Mouse (Mus musculus): ENCODE data around the gene Psma7. TPM values are rescaled to one million over a fixed set of nuclear protein-coding genes. Genes with fewer than 3 reads are reported as not detected.

Psma7 gene
- polyA plus RNA-seq, 1 experiment from 2014 or later = 693 TPM

GRCm38 (mm10) chr2:180024401-180025098 is 17.7 kb downstream of the Psma7 start, which contains the start of gene Lsm14b:
Lsm14b (plus strand) TSS chr2:180024987.
- WGBS = under 1% methylated on average over 77 of the region's 80 CpGs
- H3K9ac ChIP-seq (replicated peaks) = peak within 1 kb of the TSS; percentile 95
- peak within 1 kb of the TSS; percentile 94 for H3K27ac ChIP-seq
- peak; percentile 89 for ATAC-seq (ENCODE audit: insufficient number of reproducible peaks, insufficient read depth, low FRiP score, low TSS enrichment, low read depth)
- peaks cover 46% of the 10 kb centered on the region for H3K4me1 ChIP-seq (replicated peaks)
- no peaks in the 10 kb centered on the region for H3K9me3 ChIP-seq
- H3K4me2 ChIP-seq = peak within 1 kb of the TSS; percentile 91
- peak within 1 kb of the TSS; percentile 98 for H3K4me3 ChIP-seq (replicated peaks)
- H3K36me3 ChIP-seq = peaks cover 26% of the 10 kb centered on the region
- H3K27me3 ChIP-seq = peaks cover 40% of the 10 kb centered on the region

GRCm38 (mm10) chr2:180022751-180023150 is 19.5 kb downstream of the Psma7 start:
- Histone ChIP-seq H3K27me3 (peaks cover 43% of the 10 kb centered on the region), H3K9me3 (no peaks in the 10 kb centered on the region), H3K27ac (no peak overlapping the region), H3K9ac (replicated peaks) (no peak overlapping the region), H3K4me3 (replicated peaks) (no peak overlapping the region), H3K4me2 (no peak overlapping the region), H3K4me1 (replicated peaks) (peaks cover 49% of the 10 kb centered on the region), H3K36me3 (peaks cover 8% of the 10 kb centered on the region)
- 48% methylated on average over 6 of the region's 6 CpGs for WGBS
- ATAC-seq (ENCODE audit: insufficient number of reproducible peaks, insufficient read depth, low FRiP score, low TSS enrichment, low read depth) = no peak

- H3K27ac ChIP-seq = no peak overlapping the region
- 0 out of 2 replicates have a peak overlapping the region, but pooled peaks have one; percentile 27 for H3K9ac ChIP-seq (replicated peaks)
- H3K27me3 ChIP-seq = peaks cover 43% of the 10 kb centered on the region
- H3K4me2 ChIP-seq = no peak overlapping the region
- 79% methylated on average over 8 of the region's 8 CpGs for WGBS
- H3K36me3 ChIP-seq = no peaks in the 10 kb centered on the region
- no peak for ATAC-seq (ENCODE audit: insufficient number of reproducible peaks, insufficient read depth, low FRiP score, low TSS enrichment, low read depth)
- no peak overlapping the region for H3K4me3 ChIP-seq (replicated peaks)
- H3K9me3 ChIP-seq = no peaks in the 10 kb centered on the region
- peaks cover 43% of the 10 kb centered on the region for H3K4me1 ChIP-seq (replicated peaks)
Measured at GRCm38 (mm10) chr2:180020919-180021318, 21.3 kb downstream of the Psma7 start.

GRCm38 (mm10) chr2:180020091-180020661 is 22.1 kb downstream of the Psma7 start:
- Histone ChIP-seq H3K27ac (no peak overlapping the region), H3K9me3 (no peaks in the 10 kb centered on the region), H3K4me1 (replicated peaks) (peaks cover 43% of the 10 kb centered on the region), H3K9ac (replicated peaks) (no peak overlapping the region), H3K4me2 (no peak overlapping the region), H3K27me3 (peaks cover 43% of the 10 kb centered on the region), H3K36me3 (no peaks in the 10 kb centered on the region), H3K4me3 (replicated peaks) (no peak overlapping the region)
- no peak for ATAC-seq (ENCODE audit: insufficient number of reproducible peaks, insufficient read depth, low FRiP score, low TSS enrichment, low read depth)
- WGBS = 77% methylated on average over 7 of the region's 7 CpGs

- H3K36me3 ChIP-seq = no peaks in the 10 kb centered on the region
- peaks cover 46% of the 10 kb centered on the region for H3K4me1 ChIP-seq (replicated peaks)
- no peak overlapping the region for H3K4me3 ChIP-seq (replicated peaks)
- no peak overlapping the region for H3K4me2 ChIP-seq
- H3K9ac ChIP-seq (replicated peaks) = no peak overlapping the region
- peaks cover 42% of the 10 kb centered on the region for H3K27me3 ChIP-seq
- no peak for ATAC-seq (ENCODE audit: insufficient number of reproducible peaks, insufficient read depth, low FRiP score, low TSS enrichment, low read depth)
- WGBS = 75% methylated on average over 9 of the region's 9 CpGs
- no peak overlapping the region for H3K27ac ChIP-seq
- no peaks in the 10 kb centered on the region for H3K9me3 ChIP-seq
Measured at GRCm38 (mm10) chr2:180018573-180018972, 23.7 kb downstream of the Psma7 start.

GRCm38 (mm10) chr2:180017632-180018031 is 24.6 kb downstream of the Psma7 start:
- Histone ChIP-seq H3K4me3 (replicated peaks) (no peak overlapping the region), H3K9me3 (no peaks in the 10 kb centered on the region), H3K4me1 (replicated peaks) (peaks cover 38% of the 10 kb centered on the region), H3K27me3 (peaks cover 32% of the 10 kb centered on the region), H3K4me2 (no peak overlapping the region), H3K36me3 (no peaks in the 10 kb centered on the region), H3K9ac (replicated peaks) (no peak overlapping the region), H3K27ac (0 out of 2 replicates have a peak overlapping the region, but pooled peaks have one; percentile 32)
- no peak for ATAC-seq (ENCODE audit: insufficient number of reproducible peaks, insufficient read depth, low FRiP score, low TSS enrichment, low read depth)
- 70% methylated on average over 4 of the region's 4 CpGs for WGBS

- 92% methylated on average over 7 of the region's 7 CpGs for WGBS
- H3K9me3 ChIP-seq = 0 out of 2 replicates have a peak, but pooled peaks cover 4% of the 10 kb centered on the region
Measured at GRCm38 (mm10) chr2:180013686-180014085, 28.5 kb downstream of the Psma7 start.

GRCm38 (mm10) chr2:180011370-180011769 is 30.9 kb downstream of the Psma7 start:
- no peak for ATAC-seq (ENCODE audit: insufficient number of reproducible peaks, insufficient read depth, low FRiP score, low TSS enrichment, low read depth)
- Histone ChIP-seq H3K36me3 (no peaks in the 10 kb centered on the region), H3K4me2 (no peak overlapping the region), H3K4me1 (replicated peaks) (peaks cover 11% of the 10 kb centered on the region; the same call in 1 of the 2 replicates), H3K9me3 (0 out of 2 replicates have a peak, but pooled peaks cover 4% of the 10 kb centered on the region), H3K27me3 (peaks cover 4% of the 10 kb centered on the region), H3K27ac (no peak overlapping the region), H3K9ac (replicated peaks) (no peak overlapping the region), H3K4me3 (replicated peaks) (no peak overlapping the region)
- 83% methylated on average over 6 of the region's 6 CpGs for WGBS

More at GRCm38 (mm10) chr2:180013686-180014085, 28.5 kb downstream of the Psma7 start:
- Histone ChIP-seq H3K4me1 (replicated peaks) (peaks cover 31% of the 10 kb centered on the region), H3K36me3 (no peaks in the 10 kb centered on the region), H3K27me3 (peaks cover 3% of the 10 kb centered on the region; the same call in 1 of the 2 replicates), H3K27ac (no peak overlapping the region), H3K4me3 (replicated peaks) (no peak overlapping the region), H3K9ac (replicated peaks) (no peak overlapping the region), H3K4me2 (no peak overlapping the region)
- no peak for ATAC-seq (ENCODE audit: insufficient number of reproducible peaks, insufficient read depth, low FRiP score, low TSS enrichment, low read depth)

- Histone ChIP-seq H3K4me2 (no peak overlapping the region), H3K27me3 (peaks cover 11% of the 10 kb centered on the region), H3K9ac (replicated peaks) (no peak overlapping the region), H3K4me1 (replicated peaks) (peaks cover 8% of the 10 kb centered on the region; the same call in 1 of the 2 replicates), H3K36me3 (no peaks in the 10 kb centered on the region), H3K9me3 (0 out of 2 replicates have a peak, but pooled peaks cover 4% of the 10 kb centered on the region), H3K27ac (no peak overlapping the region), H3K4me3 (replicated peaks) (no peak overlapping the region)
- ATAC-seq (ENCODE audit: insufficient number of reproducible peaks, insufficient read depth, low FRiP score, low TSS enrichment, low read depth) = no peak
- WGBS = 93% methylated on average over 7 of the region's 7 CpGs
Measured at GRCm38 (mm10) chr2:180010686-180011085, 31.5 kb downstream of the Psma7 start.

- H3K4me2 ChIP-seq = no peak overlapping the region
- 0 out of 2 replicates have a peak, but pooled peaks cover 4% of the 10 kb centered on the region for H3K9me3 ChIP-seq
- H3K27me3 ChIP-seq = peaks cover 14% of the 10 kb centered on the region
- H3K9ac ChIP-seq (replicated peaks) = no peak overlapping the region
- no peaks in the 10 kb centered on the region for H3K4me1 ChIP-seq (replicated peaks)
- H3K27ac ChIP-seq = no peak overlapping the region
- H3K4me3 ChIP-seq (replicated peaks) = no peak overlapping the region
- ATAC-seq (ENCODE audit: insufficient number of reproducible peaks, insufficient read depth, low FRiP score, low TSS enrichment, low read depth) = no peak
- WGBS = 53% methylated on average over 9 of the region's 9 CpGs
- no peaks in the 10 kb centered on the region for H3K36me3 ChIP-seq
Measured at GRCm38 (mm10) chr2:180006352-180007017, 35.7 kb downstream of the Psma7 start.
